Mouse (Mus musculus) neural tube, embryonic 15.5 days (tissue): Measurements from ENCODE around the gene Spats2. TPM values are rescaled to one million over a fixed set of nuclear protein-coding genes. Genes with fewer than 3 reads are reported as not detected.
"Not testable (repeated sequence)": the region's sequence is repeated elsewhere in the genome, so short reads cannot be mapped to it uniquely, and the experiment has no call there.

Experiments
- ATAC-seq: fragments of 200-750 bp; cut with Nextera tagmentation; 2 replicates; pipeline ENCODE4 v1.8.0; 2017; ENCODE audit warnings: mild to moderate bottlenecking, moderate TSS enrichment, moderate library complexity; ENCODE audit not compliant: low FRiP score
- H3K27ac ChIP-seq: fragments of 300-500 bp; sonication (generic); replicated peaks from 2 replicates; pipeline ENCODE4 v1.5.1; 2015; ENCODE audit warnings: mild to moderate bottlenecking, inconsistent platforms
- H3K27me3 ChIP-seq: fragments of 300-500 bp; sonication (generic); replicated peaks from 2 replicates; pipeline ENCODE4 v1.6.1; 2015; ENCODE audit warnings: inconsistent platforms
- H3K36me3 ChIP-seq: fragments of 300-500 bp; sonication (generic); 2 replicates; pipeline ENCODE4 v1.6.1; 2015; ENCODE audit warnings: inconsistent platforms
- H3K4me1 ChIP-seq: fragments of 300-500 bp; sonication (generic); 2 replicates; pipeline ENCODE4 v1.6.1; 2015; ENCODE audit warnings: inconsistent platforms
- H3K4me2 ChIP-seq: fragments of 300-500 bp; sonication (generic); 2 replicates; pipeline ENCODE4 v1.6.1; 2015; ENCODE audit warnings: inconsistent platforms, mild to moderate bottlenecking, moderate library complexity
- H3K4me3 ChIP-seq: fragments of 300-500 bp; sonication (generic); replicated peaks from 2 replicates; pipeline ENCODE4 v1.5.1; 2015; ENCODE audit warnings: mild to moderate bottlenecking, inconsistent platforms
- H3K9ac ChIP-seq: fragments of 300-500 bp; sonication (generic); replicated peaks from 2 replicates; pipeline ENCODE4 v1.6.1; 2015; ENCODE audit warnings: mild to moderate bottlenecking, inconsistent platforms
- H3K9me3 ChIP-seq: fragments of 300-500 bp; sonication (generic); replicated peaks from 2 replicates; pipeline ENCODE4 v1.6.1; 2016; ENCODE audit warnings: inconsistent platforms
- WGBS: fragments of 180-500 bp; shearing (Covaris S2); methylation state at CpG from one replicate; pipeline ENCODE4 v1.1.7; 2015; ENCODE audit warnings: mixed read lengths; 5-methylcytosine and 5-hydroxymethylcytosine counted together
- polyA plus RNA-seq: library from polyadenylated mRNA; unstranded; fragments of >200 nt; fragmentation: Nextera tagmentation; extraction: Ambion mirVana; gene quantifications from 2 replicates; pipeline ENCODE4 v1.2.1, GENCODE M21; 2015

Gene Spats2
- polyA plus RNA-seq, 1 experiment from 2014 or later: 28.9 TPM

DNA sequence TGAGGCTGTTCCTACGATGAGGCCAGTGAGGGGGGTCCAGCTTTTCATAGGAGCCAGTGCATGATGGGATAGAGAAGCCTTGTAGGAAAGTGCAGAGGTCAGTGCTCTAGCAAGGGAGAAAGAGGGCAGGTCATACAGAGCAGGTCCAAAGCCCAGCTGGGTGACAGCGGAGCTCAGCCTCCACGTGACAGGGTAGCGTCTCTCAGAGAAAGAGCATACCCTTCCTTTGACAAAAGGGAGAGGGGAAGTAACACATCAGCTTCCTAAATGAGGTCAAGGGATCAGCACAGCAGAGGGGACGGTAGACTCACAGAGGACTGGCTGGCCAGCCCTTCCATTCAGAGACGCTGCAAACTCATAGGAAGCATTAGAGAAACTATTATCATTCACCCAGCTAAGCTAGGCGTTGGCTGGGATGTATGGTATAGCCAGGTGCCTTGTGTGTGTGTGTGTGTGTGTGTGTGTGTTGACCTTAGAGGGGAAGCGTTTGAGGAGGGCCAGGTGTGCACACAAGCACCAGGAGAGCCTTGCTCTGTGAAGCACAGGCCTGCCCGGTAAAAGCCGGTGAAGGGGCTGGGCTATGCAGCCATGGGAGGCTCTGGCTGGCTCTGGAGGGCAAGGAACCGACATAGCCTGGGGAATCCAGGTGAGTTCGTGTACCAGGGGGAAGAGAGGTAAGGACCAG lies 108.8 kb downstream of the Spats2 start:
- H3K4me1 ChIP-seq: no peaks in the 10 kb centered on the region
- no peak for ATAC-seq
- H3K9me3 ChIP-seq: no peaks in the 10 kb centered on the region
- H3K9ac ChIP-seq: no peak overlapping the region
- no peak overlapping the region for H3K4me2 ChIP-seq
- WGBS: 65% methylated on average over 12 of the region's 12 CpGs
- no peak overlapping the region for H3K27ac ChIP-seq
- H3K27me3 ChIP-seq: peaks cover 32% of the 10 kb centered on the region
- H3K4me3 ChIP-seq: no peak overlapping the region
- H3K36me3 ChIP-seq: no peaks in the 10 kb centered on the region

- H3K4me1 ChIP-seq: no peaks in the 10 kb centered on the region
- H3K4me3 ChIP-seq: no peak overlapping the region
- H3K9me3 ChIP-seq: no peaks in the 10 kb centered on the region
- H3K27me3 ChIP-seq: peaks cover 12% of the 10 kb centered on the region
- ATAC-seq: no peak
- peaks cover 18% of the 10 kb centered on the region for H3K36me3 ChIP-seq
- 61% methylated on average over 11 of the region's 11 CpGs for WGBS
- H3K27ac ChIP-seq: no peak overlapping the region
- H3K9ac ChIP-seq: no peak overlapping the region; the same call in 1 of the 2 replicates
- no peak overlapping the region for H3K4me2 ChIP-seq
Observed at GRCm38 (mm10) chr15:99238006-99238405, 112.3 kb downstream of the Spats2 start.

DNA sequence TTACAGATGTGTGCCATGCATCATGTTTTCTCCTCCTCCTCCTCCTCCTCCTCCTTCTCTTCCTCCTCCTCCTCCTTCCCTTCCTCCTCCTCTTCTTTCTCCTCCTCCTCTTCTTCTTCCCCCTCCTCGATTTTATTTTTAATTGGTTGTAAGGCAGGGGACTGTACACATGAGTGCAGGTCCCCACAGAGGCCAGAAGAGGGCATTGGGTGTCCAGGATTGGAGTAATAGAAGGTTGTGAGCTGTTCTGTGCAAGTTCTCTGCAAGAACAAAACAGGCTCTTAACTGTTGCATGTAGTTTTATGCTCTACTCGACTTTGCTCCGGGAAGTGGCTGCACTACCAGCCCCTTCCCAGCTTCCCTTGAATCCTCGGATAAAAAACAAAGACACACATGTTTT lies 114.4 kb downstream of the Spats2 start:
- no peak for ATAC-seq
- Histone ChIP-seq H3K9me3 (no peaks in the 10 kb centered on the region), H3K9ac (no peak overlapping the region), H3K4me1 (no peaks in the 10 kb centered on the region), H3K4me3 (no peak overlapping the region), H3K4me2 (no peak overlapping the region), H3K27ac (no peak overlapping the region), H3K36me3 (peaks cover 39% of the 10 kb centered on the region), H3K27me3 (no peaks in the 10 kb centered on the region)
- WGBS: 81% methylated on average over 4 of the region's 4 CpGs

GRCm38 (mm10) chr15:99241249-99241648 lies 115.5 kb downstream of the Spats2 start:
- Histone ChIP-seq H3K36me3 (peaks cover 50% of the 10 kb centered on the region), H3K9ac (no peak overlapping the region), H3K9me3 (no peaks in the 10 kb centered on the region), H3K27me3 (no peaks in the 10 kb centered on the region), H3K4me1 (no peaks in the 10 kb centered on the region), H3K4me2 (no peak overlapping the region), H3K4me3 (no peak overlapping the region), H3K27ac (no peak overlapping the region)
- WGBS: 82% methylated on average over 4 of the region's 4 CpGs
- no peak for ATAC-seq

DNA sequence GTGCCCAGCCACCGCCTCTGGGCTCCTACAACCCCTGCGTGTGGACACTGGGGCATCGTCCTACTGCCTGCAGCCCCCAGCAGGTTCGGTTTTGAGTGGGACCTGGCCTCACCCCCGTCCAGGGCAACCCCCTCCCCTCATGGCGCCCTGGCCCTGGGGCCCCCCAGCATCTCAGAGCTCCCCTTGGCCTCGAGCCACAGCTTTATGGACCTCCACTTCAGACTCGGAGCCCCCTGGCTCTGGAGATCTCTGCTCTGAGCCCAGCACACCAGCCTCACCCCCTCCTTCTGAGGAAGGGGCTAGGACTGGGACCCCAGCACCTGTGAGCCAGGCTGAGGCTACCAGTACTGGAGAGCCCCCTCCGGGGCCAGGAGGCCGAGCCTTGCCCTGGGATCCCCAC lies 116.3 kb downstream of the Spats2 start:
- Histone ChIP-seq H3K4me3 (no peak overlapping the region), H3K27ac (no peak overlapping the region), H3K4me1 (no peaks in the 10 kb centered on the region), H3K9ac (no peak overlapping the region), H3K4me2 (no peak overlapping the region), H3K36me3 (peaks cover 57% of the 10 kb centered on the region), H3K9me3 (no peaks in the 10 kb centered on the region), H3K27me3 (no peaks in the 10 kb centered on the region)
- ATAC-seq: no peak
- 92% methylated on average over 10 of the region's 10 CpGs for WGBS

DNA sequence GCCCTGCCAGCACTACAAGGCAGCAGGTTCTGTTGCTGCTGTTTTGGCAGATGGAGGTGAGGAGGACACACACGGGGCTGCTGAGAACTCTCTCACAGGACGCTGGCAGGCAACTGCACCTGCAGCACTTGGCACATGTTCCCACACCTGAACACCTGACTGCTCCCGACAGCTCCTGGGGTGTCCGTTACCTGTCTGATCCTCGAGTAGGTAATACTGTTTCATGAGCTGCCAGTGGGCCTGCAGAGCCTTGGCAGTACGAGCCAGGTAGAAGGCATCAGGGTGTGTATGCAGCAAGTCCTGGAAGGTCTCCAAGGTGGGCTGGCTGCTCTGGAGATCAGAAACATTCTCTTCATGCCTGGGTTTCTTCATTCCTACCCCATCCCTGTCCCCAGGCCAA lies 121.0 kb downstream of the Spats2 start:
- H3K4me3 ChIP-seq, H3K27me3 ChIP-seq, H3K9me3 ChIP-seq, H3K27ac ChIP-seq, H3K9ac ChIP-seq, H3K4me2 ChIP-seq, ATAC-seq: not testable (repeated sequence)
- 88% methylated on average over 6 of the region's 6 CpGs for WGBS
- Histone ChIP-seq H3K36me3 (peaks cover 68% of the 10 kb centered on the region), H3K4me1 (peaks cover 13% of the 10 kb centered on the region)

DNA sequence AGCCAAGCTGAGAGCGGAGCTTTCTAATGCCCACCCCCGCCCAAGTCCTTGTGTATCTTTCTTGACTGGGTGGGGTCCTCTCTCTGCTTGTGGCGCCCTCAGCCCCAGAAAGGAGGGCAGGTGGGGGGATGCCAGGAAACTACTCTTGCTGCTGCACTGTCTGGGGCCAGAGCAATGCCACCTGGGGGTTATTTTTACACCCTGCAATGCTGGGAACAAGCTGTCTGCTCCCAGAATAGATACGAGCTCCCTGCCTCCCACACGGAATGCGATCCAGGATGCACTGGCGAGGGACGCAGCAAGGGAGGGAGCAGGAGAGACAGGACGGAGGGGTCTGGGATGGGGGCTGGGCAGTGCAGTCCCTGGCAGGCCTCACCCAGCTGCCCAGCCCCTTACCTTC lies 123.3 kb downstream of the Spats2 start:
- Histone ChIP-seq H3K4me1 (peaks cover 26% of the 10 kb centered on the region), H3K9me3 (no peaks in the 10 kb centered on the region), H3K27ac (no peak overlapping the region), H3K4me3 (no peak overlapping the region), H3K9ac (no peak overlapping the region), H3K36me3 (peaks cover 49% of the 10 kb centered on the region), H3K4me2 (no peak overlapping the region), H3K27me3 (no peaks in the 10 kb centered on the region)
- 86% methylated on average over 9 of the region's 9 CpGs for WGBS
- no peak for ATAC-seq

DNA sequence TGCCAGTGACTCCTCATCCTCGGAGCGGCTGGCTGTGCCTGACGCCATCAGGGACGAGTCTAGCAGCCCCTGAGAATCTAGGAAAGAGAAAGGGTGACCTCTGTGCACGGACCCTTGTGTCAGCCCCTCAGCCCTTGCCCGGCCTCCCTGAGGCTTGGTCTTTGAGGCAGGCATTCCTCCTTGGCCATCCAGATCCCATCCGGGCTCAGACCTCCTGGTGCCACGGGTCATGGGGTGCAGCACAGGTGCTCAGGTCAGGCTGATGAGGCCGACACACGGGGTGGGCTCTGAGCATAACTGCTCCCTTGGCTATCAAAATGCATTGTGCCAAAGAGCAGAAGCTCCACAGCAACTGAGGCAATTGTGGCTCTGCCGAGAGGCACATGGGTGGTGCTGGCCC lies 124.2 kb downstream of the Spats2 start:
- H3K9me3 ChIP-seq: no peaks in the 10 kb centered on the region
- no peak for ATAC-seq
- 94% methylated on average over 11 of the region's 11 CpGs for WGBS
- H3K4me1 ChIP-seq: peaks cover 26% of the 10 kb centered on the region
- H3K36me3 ChIP-seq: peaks cover 39% of the 10 kb centered on the region
- no peak overlapping the region for H3K9ac ChIP-seq
- H3K27ac ChIP-seq: no peak overlapping the region
- H3K4me2 ChIP-seq: no peak overlapping the region
- no peak overlapping the region for H3K4me3 ChIP-seq
- H3K27me3 ChIP-seq: no peaks in the 10 kb centered on the region

DNA sequence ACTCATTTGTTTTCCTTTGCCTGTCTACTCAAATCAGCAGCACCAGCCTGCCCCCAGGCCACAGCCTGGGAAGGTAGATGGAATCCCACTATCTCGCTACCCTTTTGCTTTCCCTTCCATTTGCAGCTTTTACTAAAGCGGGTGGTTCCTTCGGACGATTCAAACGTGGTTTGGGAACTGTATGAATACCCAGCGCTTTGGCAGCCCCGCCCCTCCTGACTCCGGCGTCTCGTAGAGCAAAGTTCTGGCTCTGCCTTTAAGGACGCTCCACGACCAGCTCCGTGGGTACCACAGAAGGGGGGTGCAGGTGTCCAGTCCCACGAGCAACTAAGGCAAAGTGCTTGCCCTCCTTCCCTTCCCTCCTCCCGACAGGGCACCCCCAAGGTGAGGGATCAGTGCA lies 125.4 kb downstream of the Spats2 start:
- Histone ChIP-seq H3K4me1 (peaks cover 26% of the 10 kb centered on the region), H3K9ac (peak overlapping the region; percentile 56), H3K4me3 (peak overlapping the region; percentile 66), H3K27ac (peak overlapping the region; percentile 51), H3K36me3 (peaks cover 28% of the 10 kb centered on the region), H3K4me2 (peak overlapping the region; percentile 82)
- ATAC-seq, H3K9me3 ChIP-seq, H3K27me3 ChIP-seq: not testable (repeated sequence)
- WGBS: 2% methylated on average over 14 of the region's 15 CpGs

DNA sequence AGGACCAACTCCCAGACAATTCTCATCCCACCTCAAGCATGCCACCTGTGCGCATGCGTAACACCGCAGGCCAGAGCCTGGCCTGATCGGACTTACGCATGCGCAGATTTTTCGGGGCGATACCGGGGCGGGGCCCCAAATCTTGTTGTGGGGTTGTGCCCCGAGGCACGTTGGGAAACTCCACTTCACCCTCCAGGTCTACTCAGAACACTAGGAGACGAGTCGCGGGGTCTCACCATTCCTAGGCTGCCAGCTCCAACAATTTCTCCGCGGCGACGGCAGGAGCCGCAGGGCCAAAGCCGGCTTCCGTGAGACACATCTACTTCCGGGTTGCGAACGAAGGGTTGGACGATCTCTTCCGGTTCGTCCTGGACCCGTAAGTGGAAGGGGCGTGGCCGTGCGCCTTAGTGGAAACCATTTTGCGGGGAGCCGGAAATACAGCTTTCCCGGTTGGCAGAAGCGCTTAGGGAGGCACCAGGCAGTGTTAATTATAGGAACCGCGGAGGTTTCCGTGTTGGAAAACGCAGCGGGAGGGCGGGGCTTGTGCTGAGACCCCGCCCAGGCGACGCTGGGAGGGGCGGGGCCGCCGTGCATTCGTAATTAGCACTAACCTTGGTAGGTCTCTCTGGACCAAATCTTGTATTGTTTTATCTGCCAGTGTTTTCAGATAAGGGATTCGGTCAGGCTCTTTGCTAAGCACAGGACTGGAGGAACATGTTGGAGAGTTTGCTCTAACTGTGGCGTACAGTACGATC lies 126.1 kb downstream of the Spats2 start, which contains the start of gene Mcrs1:
Gene Mcrs1 (minus strand): TSS at position 336 of the 755 bp plus-strand sequence.
- H3K4me3 ChIP-seq: peak within 1 kb of the TSS; percentile 66
- under 1% methylated on average over 52 of the region's 52 CpGs for WGBS
- H3K4me1 ChIP-seq: peaks cover 26% of the 10 kb centered on the region
- peak within 1 kb of the TSS; percentile 82 for H3K4me2 ChIP-seq
- H3K9me3 ChIP-seq: no peaks in the 10 kb centered on the region
- peak; percentile 96 for ATAC-seq
- peaks cover 21% of the 10 kb centered on the region for H3K36me3 ChIP-seq
- H3K9ac ChIP-seq: peak within 1 kb of the TSS; percentile 64
- peak within 1 kb of the TSS; percentile 97 for H3K27ac ChIP-seq
- no peaks in the 10 kb centered on the region for H3K27me3 ChIP-seq

GRCm38 (mm10) chr15:99252381-99253174 lies 126.9 kb downstream of the Spats2 start:
- Histone ChIP-seq H3K9me3 (no peaks in the 10 kb centered on the region), H3K36me3 (peaks cover 13% of the 10 kb centered on the region), H3K4me3 (peak overlapping the region; percentile 66), H3K27ac (peak overlapping the region; percentile 97), H3K27me3 (no peaks in the 10 kb centered on the region), H3K4me1 (peaks cover 26% of the 10 kb centered on the region), H3K4me2 (peak overlapping the region; percentile 82), H3K9ac (peak overlapping the region; percentile 64)
- peak; percentile 69 for ATAC-seq
- 4% methylated on average over 22 of the region's 22 CpGs for WGBS
